Mouse (Mus musculus) midbrain, embryonic 13.5 days (tissue): ENCODE data around the gene Sycp2l. TPM values are rescaled to one million over a fixed set of nuclear protein-coding genes. Genes with fewer than 3 reads are reported as not detected.

ENCODE experiments used
- ATAC-seq: fragments of 200-750 bp; cut with Nextera tagmentation; 2 replicates; pipeline ENCODE4 v1.8.0; 2017; ENCODE audit warnings: mild to moderate bottlenecking, moderate TSS enrichment, moderate library complexity
- H3K27ac ChIP-seq: fragments of 300-500 bp; sonication (generic); 2 replicates; pipeline ENCODE4 v1.5.1; 2015; ENCODE audit warnings: inconsistent platforms, mild to moderate bottlenecking, moderate library complexity
- H3K27me3 ChIP-seq: fragments of 300-500 bp; sonication (generic); 2 replicates; pipeline ENCODE4 v1.6.1; 2015; ENCODE audit warnings: mild to moderate bottlenecking, inconsistent platforms
- H3K36me3 ChIP-seq: fragments of 300-500 bp; sonication (generic); 2 replicates; pipeline ENCODE4 v1.6.1; 2015; ENCODE audit warnings: mild to moderate bottlenecking, inconsistent platforms
- H3K4me1 ChIP-seq: fragments of 300-500 bp; sonication (generic); replicated peaks from 2 replicates; pipeline ENCODE4 v1.6.1; 2015; ENCODE audit warnings: inconsistent platforms
- H3K4me2 ChIP-seq: fragments of 300-500 bp; sonication (generic); replicated peaks from 2 replicates; pipeline ENCODE4 v1.6.1; 2015; ENCODE audit warnings: moderate library complexity, mild to moderate bottlenecking, inconsistent platforms
- H3K4me3 ChIP-seq: fragments of 300-500 bp; sonication (generic); replicated peaks from 2 replicates; pipeline ENCODE4 v1.5.1; 2015; ENCODE audit warnings: mild to moderate bottlenecking, inconsistent platforms
- H3K9ac ChIP-seq: fragments of 300-500 bp; sonication (generic); replicated peaks from 2 replicates; pipeline ENCODE4 v1.6.1; 2015; ENCODE audit warnings: mild to moderate bottlenecking, inconsistent platforms
- H3K9me3 ChIP-seq: fragments of 300-500 bp; sonication (generic); 2 replicates; pipeline ENCODE4 v1.6.1; 2016; ENCODE audit warnings: mild to moderate bottlenecking, inconsistent platforms
- WGBS: fragments of 180-500 bp; shearing (Covaris S2); methylation state at CpG from one replicate; pipeline ENCODE4 v1.1.7; 2015; 5-methylcytosine and 5-hydroxymethylcytosine counted together
- polyA plus RNA-seq: library from polyadenylated mRNA; unstranded; fragments of >200 nt; fragmentation: Nextera tagmentation; extraction: Ambion mirVana; gene quantifications from 2 replicates; pipeline ENCODE4 v1.2.1, GENCODE M21; 2015

The Sycp2l gene
- polyA plus RNA-seq, 1 experiment from 2014 or later: not detected

GRCm38 (mm10) chr13:41212558-41213322 lies 98.6 kb downstream of the Sycp2l start:
- H3K4me3 ChIP-seq: no peak overlapping the region
- H3K9me3 ChIP-seq: no peaks in the 10 kb centered on the region
- H3K27me3 ChIP-seq: no peaks in the 10 kb centered on the region
- H3K9ac ChIP-seq: no peak overlapping the region
- no peaks in the 10 kb centered on the region for H3K36me3 ChIP-seq
- H3K4me1 ChIP-seq: peaks cover 25% of the 10 kb centered on the region; the same call in 1 of the 2 replicates
- no peak overlapping the region for H3K4me2 ChIP-seq
- H3K27ac ChIP-seq: no peak overlapping the region
- 76% methylated on average over 6 of the region's 6 CpGs for WGBS
- ATAC-seq: no peak

GRCm38 (mm10) chr13:41215669-41216068 lies 101.6 kb downstream of the Sycp2l start:
- 89% methylated on average over 6 of the region's 6 CpGs for WGBS
- Histone ChIP-seq H3K4me3 (no peak overlapping the region), H3K4me1 (peaks cover 37% of the 10 kb centered on the region), H3K4me2 (no peak overlapping the region), H3K27ac (no peak overlapping the region), H3K9ac (no peak overlapping the region), H3K9me3 (0 out of 2 replicates have a peak, but pooled peaks cover 2% of the 10 kb centered on the region), H3K36me3 (no peaks in the 10 kb centered on the region), H3K27me3 (no peaks in the 10 kb centered on the region)
- ATAC-seq: no peak

GRCm38 (mm10) chr13:41216236-41216635 lies 102.1 kb downstream of the Sycp2l start:
- WGBS: 61% methylated on average over 3 of the region's 3 CpGs
- ATAC-seq: no peak
- 0 out of 2 replicates have a peak, but pooled peaks cover 5% of the 10 kb centered on the region for H3K9me3 ChIP-seq
- H3K36me3 ChIP-seq: no peaks in the 10 kb centered on the region
- no peak overlapping the region for H3K27ac ChIP-seq
- H3K27me3 ChIP-seq: no peaks in the 10 kb centered on the region
- H3K4me3 ChIP-seq: no peak overlapping the region
- no peak overlapping the region for H3K4me2 ChIP-seq
- peaks cover 37% of the 10 kb centered on the region for H3K4me1 ChIP-seq
- no peak overlapping the region for H3K9ac ChIP-seq

GRCm38 (mm10) chr13:41219056-41219455 lies 104.9 kb downstream of the Sycp2l start:
- no peak overlapping the region for H3K27ac ChIP-seq
- H3K9me3 ChIP-seq: peaks cover 19% of the 10 kb centered on the region; the same call in 1 of the 2 replicates
- H3K9ac ChIP-seq: peak overlapping the region; percentile 87; the same call in 1 of the 2 replicates
- H3K36me3 ChIP-seq: 0 out of 2 replicates have a peak, but pooled peaks cover 3% of the 10 kb centered on the region
- peak overlapping the region; percentile 52 for H3K4me2 ChIP-seq
- no peak for ATAC-seq
- H3K4me3 ChIP-seq: peak overlapping the region; percentile 75
- H3K4me1 ChIP-seq: peaks cover 21% of the 10 kb centered on the region
- no peaks in the 10 kb centered on the region for H3K27me3 ChIP-seq
- WGBS: 32% methylated on average over 1 of the region's 1 CpGs

- Histone ChIP-seq H3K4me2 (peak overlapping the region; percentile 52), H3K36me3 (0 out of 2 replicates have a peak, but pooled peaks cover 3% of the 10 kb centered on the region), H3K9me3 (peaks cover 19% of the 10 kb centered on the region; the same call in 1 of the 2 replicates), H3K27ac (peak overlapping the region; percentile 77), H3K4me1 (peaks cover 21% of the 10 kb centered on the region), H3K27me3 (no peaks in the 10 kb centered on the region), H3K9ac (peak overlapping the region; percentile 87), H3K4me3 (peak overlapping the region; percentile 75)
- ATAC-seq: peak; percentile 89
- WGBS: 2% methylated on average over 37 of the region's 39 CpGs
Measured at GRCm38 (mm10) chr13:41219687-41220303, 105.7 kb downstream of the Sycp2l start.

- peak within 1 kb of the TSS; percentile 52 for H3K4me2 ChIP-seq
- H3K9me3 ChIP-seq: peaks cover 19% of the 10 kb centered on the region; the same call in 1 of the 2 replicates
- ATAC-seq: peak; percentile 98
- H3K9ac ChIP-seq: peak within 1 kb of the TSS; percentile 87
- peak within 1 kb of the TSS; percentile 77 for H3K27ac ChIP-seq
- peak within 1 kb of the TSS; percentile 75 for H3K4me3 ChIP-seq
- H3K27me3 ChIP-seq: no peaks in the 10 kb centered on the region
- H3K36me3 ChIP-seq: 0 out of 2 replicates have a peak, but pooled peaks cover 3% of the 10 kb centered on the region
- 2% methylated on average over 36 of the region's 77 CpGs for WGBS
- peaks cover 21% of the 10 kb centered on the region for H3K4me1 ChIP-seq
Measured at GRCm38 (mm10) chr13:41220304-41220834, 106.3 kb downstream of the Sycp2l start, which contains the start of gene Elovl2. Gene Elovl2 (minus strand): TSS chr13:41220405.

Other genes starting within 250 kb of the Sycp2l start
- gene Pak1ip1, start 113.3 kb upstream of the Sycp2l start, polyA plus RNA-seq: 71.6 and 73.0 TPM in 2 replicates
- gene Tmem14c, start 98.0 kb upstream of the Sycp2l start, polyA plus RNA-seq: 124 and 135 TPM in 2 replicates
- 0.73 and 0.79 TPM in 2 replicates for gene Mak, start 34.6 kb upstream of the Sycp2l start, polyA plus RNA-seq
- not detected in 2 replicates for gene Gcm2, start 3.3 kb upstream of the Sycp2l start, polyA plus RNA-seq
- gene Elovl2, start 106.1 kb downstream of the Sycp2l start, polyA plus RNA-seq: 42.7 and 43.6 TPM in 2 replicates
- gene Smim13, start 135.5 kb downstream of the Sycp2l start, polyA plus RNA-seq: 15.5 and 16.2 TPM in 2 replicates
- gene Gm17364, start 159.7 kb downstream of the Sycp2l start, polyA plus RNA-seq: not detected in 2 replicates